Mouse (Mus musculus) CH12.LX (cell line): ENCODE measurements around the gene Kif20b. TPM values are rescaled to one million over a fixed set of nuclear protein-coding genes. Genes with fewer than 3 reads are reported as not detected.

ENCODE experiments used
- DNase-seq: peaks from one replicate; pipeline ENCODE4 v3.0.0-alpha.2; 2013; ENCODE audit errors: extremely low read depth
- H3K27ac ChIP-seq: 2 replicates; pipeline ENCODE4 v1.5.1; 2012; ENCODE audit warnings: low read depth, mild to moderate bottlenecking, control low read depth, moderate library complexity; ENCODE audit not compliant: insufficient read depth
- H3K27me3 ChIP-seq: replicated peaks from 2 replicates; pipeline ENCODE3; 2012; ENCODE audit warnings: inconsistent platforms
- H3K36me3 ChIP-seq, 2 experiments: replicated peaks in 1 of 2; 2 replicates each; pipeline versions ENCODE3 to v1.6.1; 2012; ENCODE audit warnings: inconsistent platforms in 1 of 2, low read length in 1 of 2, mild to moderate bottlenecking in 1 of 2, mixed read lengths in 1 of 2, moderate library complexity in 1 of 2; ENCODE audit not compliant: control insufficient read depth in 1 of 2, insufficient read depth in 1 of 2
- H3K4me1 ChIP-seq, 2 experiments: 2 replicates each; pipeline ENCODE4 v1.6.1; 2012; ENCODE audit warnings: inconsistent platforms in 1 of 2, moderate library complexity in 1 of 2; ENCODE audit not compliant: insufficient read depth in 2 of 2, control insufficient read depth in 1 of 2
- H3K4me2 ChIP-seq: 2 replicates; pipeline ENCODE4 v1.6.1; 2012; ENCODE audit warnings: low read depth, mild to moderate bottlenecking, control low read depth; ENCODE audit not compliant: poor library complexity, insufficient read depth, severe bottlenecking
- H3K4me3 ChIP-seq, 3 experiments: fragments of 150-350 bp in 1 of 3; sonication (generic) in 1 of 3; replicated peaks in 1 of 3; 2 replicates each; pipeline versions ENCODE3 to v1.5.1; 2011 to 2012; ENCODE audit warnings: low read depth in 2 of 3, low read length in 2 of 3, mild to moderate bottlenecking in 2 of 3, moderate library complexity in 2 of 3, control low read depth in 1 of 3, improper control_type of control experiment in 1 of 3, inconsistent platforms in 1 of 3, mixed read lengths in 1 of 3; ENCODE audit not compliant: poor library complexity in 1 of 3
- H3K79me2 ChIP-seq: replicated peaks from 2 replicates; pipeline ENCODE4 v1.6.1; 2012; ENCODE audit warnings: mild to moderate bottlenecking, moderate library complexity; ENCODE audit not compliant: control insufficient read depth, poor library complexity, insufficient read depth, severe bottlenecking; ENCODE audit errors: extremely low read depth
- H3K9ac ChIP-seq: 2 replicates; pipeline ENCODE4 v1.6.1; 2012; ENCODE audit warnings: low read depth, mild to moderate bottlenecking, control low read depth, moderate library complexity; ENCODE audit not compliant: insufficient read depth
- H3K9me3 ChIP-seq: replicated peaks from 2 replicates; pipeline ENCODE3; 2012; ENCODE audit warnings: low read length, inconsistent platforms, mixed read lengths
- BHLHE40 ChIP-seq: IDR thresholded peaks from 2 replicates; pipeline ENCODE4 v1.6.1; 2011; ENCODE audit warnings: mild to moderate bottlenecking, low read depth, low read length, improper control_type of control experiment
- CTCF ChIP-seq, 2 experiments: IDR thresholded peaks in 1 of 2; conservative IDR thresholded peaks in 1 of 2; 2 replicates each; pipeline ENCODE4 v1.5.1; 2011 to 2012; ENCODE audit warnings: low read depth in 2 of 2, low read length in 2 of 2, improper control_type of control experiment in 1 of 2, inconsistent platforms in 1 of 2, mild to moderate bottlenecking in 1 of 2, moderate library complexity in 1 of 2
- E2F4 ChIP-seq: IDR thresholded peaks from 2 replicates; pipeline ENCODE4 v1.6.1; 2011; ENCODE audit warnings: low read depth, low read length, improper control_type of control experiment; ENCODE audit not compliant: insufficient replicate concordance
- GABPA ChIP-seq: IDR thresholded peaks from 2 replicates; pipeline ENCODE4 v1.6.1; 2012; ENCODE audit warnings: low read depth, low read length, improper control_type of control experiment, inconsistent platforms; ENCODE audit not compliant: insufficient replicate concordance
- HCFC1 ChIP-seq: IDR thresholded peaks from 2 replicates; pipeline ENCODE4 v1.6.1; 2012; ENCODE audit warnings: low read depth, mild to moderate bottlenecking, inconsistent platforms, low read length, improper control_type of control experiment
- IRF4 ChIP-seq: IDR thresholded peaks from 2 replicates; pipeline ENCODE4 v1.6.1; 2014; ENCODE audit warnings: low read depth, mild to moderate bottlenecking, inconsistent platforms, low read length, improper control_type of control experiment
- JUN ChIP-seq: IDR thresholded peaks from 2 replicates; pipeline ENCODE4 v1.6.1; 2011; ENCODE audit warnings: low read depth, mild to moderate bottlenecking, low read length, improper control_type of control experiment, moderate library complexity; ENCODE audit not compliant: insufficient read depth
- MAFK ChIP-seq: IDR thresholded peaks from 2 replicates; pipeline ENCODE4 v1.6.1; 2011; ENCODE audit warnings: low read length, improper control_type of control experiment; ENCODE audit not compliant: insufficient replicate concordance
- MAX ChIP-seq: IDR thresholded peaks from 2 replicates; pipeline ENCODE4 v1.6.1; 2011; ENCODE audit warnings: low read length, improper control_type of control experiment
- MAZ ChIP-seq: IDR thresholded peaks from 2 replicates; pipeline ENCODE4 v1.6.1; 2012; ENCODE audit warnings: low read depth, mild to moderate bottlenecking, inconsistent platforms, low read length, improper control_type of control experiment, moderate library complexity
- MEF2A ChIP-seq: IDR thresholded peaks from 2 replicates; pipeline ENCODE4 v1.6.1; 2014; ENCODE audit warnings: low read depth, mild to moderate bottlenecking, inconsistent platforms, low read length, improper control_type of control experiment, borderline replicate concordance
- MXI1 ChIP-seq: IDR thresholded peaks from 2 replicates; pipeline ENCODE4 v1.6.1; 2011; ENCODE audit warnings: mild to moderate bottlenecking, low read depth, low read length, improper control_type of control experiment
- NELFE ChIP-seq: IDR thresholded peaks from 2 replicates; pipeline ENCODE4 v1.6.1; 2011; ENCODE audit warnings: low read depth, low read length, improper control_type of control experiment
- PAX5 ChIP-seq: IDR thresholded peaks from 2 replicates; pipeline ENCODE4 v1.6.1; 2012; ENCODE audit warnings: low read length, inconsistent platforms, mixed read lengths
- POLR2A ChIP-seq: IDR thresholded peaks from 2 replicates; pipeline ENCODE4 v1.6.1; 2011; ENCODE audit warnings: low read depth, mild to moderate bottlenecking, improper control_type of control experiment, low read length
- POLR2AphosphoS2 ChIP-seq: IDR thresholded peaks from 2 replicates; pipeline ENCODE4 v1.6.1; 2011; ENCODE audit warnings: low read depth, low read length, improper control_type of control experiment
- RAD21 ChIP-seq: IDR thresholded peaks from 2 replicates; pipeline ENCODE4 v1.6.1; 2011; ENCODE audit warnings: low read depth, mild to moderate bottlenecking, low read length, improper control_type of control experiment, moderate library complexity
- RCOR1 ChIP-seq: conservative IDR thresholded peaks from 2 replicates; pipeline ENCODE4 v1.6.1; 2012; ENCODE audit warnings: low read depth, mild to moderate bottlenecking, inconsistent platforms, low read length, improper control_type of control experiment
- SIN3A ChIP-seq: IDR thresholded peaks from 2 replicates; pipeline ENCODE4 v1.6.1; 2012; ENCODE audit warnings: low read length, improper control_type of control experiment, inconsistent platforms
- SMC3 ChIP-seq: IDR thresholded peaks from 2 replicates; pipeline ENCODE4 v1.6.1; 2011; ENCODE audit warnings: low read depth, low read length, improper control_type of control experiment
- TBP ChIP-seq: conservative IDR thresholded peaks from 2 replicates; pipeline ENCODE4 v1.6.1; 2011; ENCODE audit warnings: low read depth, low read length, improper control_type of control experiment
- ZC3H11A ChIP-seq: IDR thresholded peaks from 2 replicates; pipeline ENCODE4 v1.6.1; 2012; ENCODE audit warnings: low read depth, mild to moderate bottlenecking, inconsistent platforms, low read length, improper control_type of control experiment
- ZKSCAN1 ChIP-seq: IDR thresholded peaks from 2 replicates; pipeline ENCODE4 v1.6.1; 2012; ENCODE audit warnings: low read depth, inconsistent platforms, low read length, improper control_type of control experiment, borderline replicate concordance
- ZMIZ1 ChIP-seq: IDR thresholded peaks from 2 replicates; pipeline ENCODE4 v1.6.1; 2012; ENCODE audit warnings: low read depth, mild to moderate bottlenecking, inconsistent platforms, low read length, improper control_type of control experiment
- ZNF384 ChIP-seq: IDR thresholded peaks from 2 replicates; pipeline ENCODE4 v1.6.1; 2012; ENCODE audit warnings: low read depth, low read length, improper control_type of control experiment, inconsistent platforms
- dilution Hi-C: fragments of 300-500 bp; cut with MboI; formaldehyde crosslinking; loops from 2 replicates; pipeline ENCODE4 v1.14.3; 2020; ENCODE audit warnings: low sequenced_read_pairs; ENCODE audit not compliant: extremely low pct_unique_long_range_greater_than_20kb, extremely low pct_ligation_motif_present
- in situ Hi-C: fragments of 300-500 bp; cut with MboI; formaldehyde crosslinking; loops from 3 replicates; pipeline ENCODE4 v1.14.3; 2019; ENCODE audit warnings: low sequenced_read_pairs, low pct_ligation_motif_present, low pct_unique_long_range_greater_than_20kb, mixed read lengths
- polyA plus RNA-seq: library from polyadenylated mRNA; unstranded; fragments of >175 nt; gene quantifications from 2 replicates; pipeline ENCODE4 v1.2.1, GENCODE M21; 2012; ENCODE audit warnings: low read depth; ENCODE audit not compliant: insufficient read length
- total RNA-seq, 2 experiments: library from RNA; depleted of rRNA; stranded (reverse); fragments of 300-350 nt in 1 of 2; fragments of >200 nt in 1 of 2; gene quantifications; 2 replicates each; pipeline ENCODE4 v1.2.3; 2012 to 2014

The Kif20b gene
- total and polyA plus RNA-seq, 3 experiments = 32.4 to 89.0 (median 59.5) TPM

DNA sequence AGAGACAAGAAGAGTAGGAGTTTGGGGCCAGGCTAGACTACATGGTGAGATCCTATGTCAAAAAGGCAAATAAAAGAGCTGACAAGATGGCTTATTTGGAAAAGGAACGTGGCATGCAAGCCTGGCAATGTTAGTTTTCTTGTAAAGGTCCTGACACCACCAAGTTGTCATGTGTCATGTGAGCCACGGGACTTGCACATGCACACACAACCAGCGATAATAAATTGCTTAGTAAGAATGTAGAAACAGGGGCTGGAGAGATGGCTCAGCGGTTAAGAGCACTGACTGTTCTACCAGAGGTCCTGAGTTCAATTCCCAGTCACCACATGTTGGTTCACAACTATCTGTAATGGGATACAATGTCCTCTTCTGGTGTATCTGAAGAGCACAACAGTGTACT, 35.8 kb upstream of the Kif20b start:
- no peak overlapping the region for H3K9ac ChIP-seq
- dilution Hi-C loops = no loop called here
- in situ Hi-C loops = no loop called here
- H3K4me2 ChIP-seq = no peak overlapping the region
- peaks cover 5% of the 10 kb centered on the region for H3K9me3 ChIP-seq
- no peak for DNase-seq
- no peak overlapping the region for H3K4me3 ChIP-seq
- no peaks in the 10 kb centered on the region for H3K36me3 ChIP-seq
- H3K4me1 ChIP-seq = peaks cover 0 to 11% of the 10 kb centered on the region in 2 experiments; a peak in 2 of 4 replicates
- no peak overlapping the region for H3K27ac ChIP-seq
- H3K79me2 ChIP-seq = no peaks in the 10 kb centered on the region
- TF ChIP-seq JUN (no peak), MAX (no peak), TBP (no peak), SIN3A (no peak), MAZ (no peak), NELFE (no peak), CTCF (conservative IDR thresholded peaks at IDR 0.05 in 1 of 2, IDR thresholded peaks at IDR 0.05 in 1 of 2; ENCODE audit: low read depth in 2 of 2, low read length in 2 of 2) (no peak), E2F4 (no peak), ZC3H11A (no peak), ZMIZ1 (no peak), SMC3 (no peak), RCOR1 (no peak), MAFK (no peak), POLR2A (no peak), HCFC1 (no peak), POLR2AphosphoS2 (no peak), MXI1 (no peak), ZNF384 (no peak)
- H3K27me3 ChIP-seq = no peaks in the 10 kb centered on the region

DNA sequence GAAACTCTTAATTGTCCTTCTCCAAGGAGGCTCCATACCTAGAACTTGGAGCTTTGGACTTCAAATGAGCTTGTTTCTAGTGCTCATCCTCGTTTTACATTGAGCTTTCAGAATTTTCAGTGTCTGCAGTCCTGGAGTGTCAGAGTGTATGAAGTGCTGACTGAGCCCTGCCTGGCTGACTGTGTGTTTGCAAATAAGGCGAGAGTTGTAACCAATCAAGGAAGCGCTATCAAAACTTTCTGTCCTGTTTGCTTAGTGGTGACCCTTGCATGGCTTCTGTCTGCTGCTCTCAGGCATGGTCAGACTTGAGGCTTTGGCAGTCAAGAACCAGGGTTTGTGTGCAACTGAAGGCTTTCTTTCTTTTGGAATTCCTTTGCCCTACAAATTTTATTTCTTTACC, 31.2 kb upstream of the Kif20b start:
- Histone ChIP-seq H3K4me1 (no peaks in the 10 kb centered on the region), H3K4me3 (no peak overlapping the region), H3K9ac (no peak overlapping the region), H3K27me3 (no peaks in the 10 kb centered on the region), H3K36me3 (no peaks in the 10 kb centered on the region), H3K79me2 (no peaks in the 10 kb centered on the region), H3K27ac (no peak overlapping the region), H3K4me2 (no peak overlapping the region), H3K9me3 (peaks cover 5% of the 10 kb centered on the region)
- in situ Hi-C loops (no loop called here), dilution Hi-C loops (no loop called here)
- TF ChIP-seq MAZ (no peak), RCOR1 (no peak), RAD21 (no peak), SIN3A (no peak), BHLHE40 (no peak), ZKSCAN1 (no peak), MEF2A (no peak), GABPA (no peak), POLR2AphosphoS2 (no peak), TBP (no peak), IRF4 (no peak), PAX5 (no peak), JUN (no peak), MAFK (no peak), ZMIZ1 (no peak)
- DNase-seq = no peak
